Mouse (Mus musculus) heart, embryonic 11.5 days (tissue): ENCODE measurements around the gene Faap24. TPM values are rescaled to one million over a fixed set of nuclear protein-coding genes. Genes with fewer than 3 reads are reported as not detected.

Experiments
- ATAC-seq: fragments of 200-750 bp; cut with Nextera tagmentation; replicated peaks from 2 replicates; pipeline ENCODE4 v1.8.0; 2017; ENCODE audit warnings: moderate library complexity; ENCODE audit not compliant: insufficient number of reproducible peaks, low FRiP score, low TSS enrichment
- H3K27ac ChIP-seq: fragments of 300-500 bp; sonication (generic); 2 replicates; pipeline ENCODE4 v1.5.1; 2014; ENCODE audit warnings: mild to moderate bottlenecking, low read depth, low read length
- H3K27me3 ChIP-seq: fragments of 300-500 bp; sonication (generic); 2 replicates; pipeline ENCODE4 v1.6.1; 2014; ENCODE audit warnings: mild to moderate bottlenecking, low read length, mixed read lengths; ENCODE audit not compliant: control insufficient read depth, insufficient read depth
- H3K36me3 ChIP-seq: fragments of 300-500 bp; sonication (generic); 2 replicates; pipeline ENCODE4 v1.6.1; 2014; ENCODE audit warnings: mild to moderate bottlenecking, low read length, moderate library complexity, mixed read lengths; ENCODE audit not compliant: control insufficient read depth, insufficient read depth
- H3K4me1 ChIP-seq: fragments of 300-500 bp; sonication (generic); 2 replicates; pipeline ENCODE4 v1.6.1; 2014; ENCODE audit warnings: low read length; ENCODE audit not compliant: control insufficient read depth, insufficient read depth
- H3K4me2 ChIP-seq: fragments of 300-500 bp; sonication (generic); 2 replicates; pipeline ENCODE4 v1.6.1; 2014; ENCODE audit warnings: mild to moderate bottlenecking, moderate library complexity
- H3K4me3 ChIP-seq: fragments of 300-500 bp; sonication (generic); 2 replicates; pipeline ENCODE4 v1.5.1; 2014; ENCODE audit warnings: low read depth, low read length
- H3K9ac ChIP-seq: fragments of 300-500 bp; sonication (generic); 2 replicates; pipeline ENCODE4 v1.6.1; 2014; ENCODE audit warnings: mild to moderate bottlenecking, low read depth, low read length, moderate library complexity
- H3K9me3 ChIP-seq: fragments of 300-500 bp; sonication (generic); replicated peaks from 2 replicates; pipeline ENCODE4 v1.6.1; 2016; ENCODE audit warnings: low read length; ENCODE audit not compliant: control insufficient read depth
- WGBS: fragments of 180-500 bp; shearing (Covaris S2); extraction: QIAGEN DNeasy Blood & Tissue Kit; methylation state at CpG from one replicate; pipeline ENCODE4 v1.1.7; 2014; ENCODE audit not compliant: insufficient replicate concordance; 5-methylcytosine and 5-hydroxymethylcytosine counted together
- polyA plus RNA-seq: library from polyadenylated mRNA; unstranded; fragments of >200 nt; fragmentation: Nextera tagmentation; extraction: Ambion mirVana; gene quantifications from 2 replicates; pipeline ENCODE4 v1.2.1, GENCODE M21; 2014

Faap24 gene
- polyA plus RNA-seq, 1 experiment from 2014 or later, result 16.2 TPM

- WGBS, result 52% methylated on average over 4 of the region's 4 CpGs
- Histone ChIP-seq H3K4me3 (no peak overlapping the region), H3K27ac (no peak overlapping the region), H3K36me3 (no peaks in the 10 kb centered on the region), H3K9me3 (no peaks in the 10 kb centered on the region), H3K27me3 (no peaks in the 10 kb centered on the region), H3K4me2 (no peak overlapping the region), H3K4me1 (0 out of 2 replicates have a peak, but pooled peaks cover under 1% of the 10 kb centered on the region), H3K9ac (no peak overlapping the region)
- no peak for ATAC-seq
Measured at GRCm38 (mm10) chr7:35342498-35342897, 54.1 kb downstream of the Faap24 start.

Other genes with a start within 250 kb of the Faap24 start
- 0.68 and 0.89 TPM in 2 replicates for gene Slc7a10, start 210.5 kb downstream of the Faap24 start, polyA plus RNA-seq
- gene Lrp3, start 181.3 kb downstream of the Faap24 start, polyA plus RNA-seq, result 2.1 and 2.2 TPM in 2 replicates
- gene Gpatch1, start 78.4 kb downstream of the Faap24 start, polyA plus RNA-seq, result 10.4 and 14.5 TPM in 2 replicates
- gene Rhpn2, start 62.7 kb downstream of the Faap24 start, polyA plus RNA-seq, result 8.3 and 8.5 TPM in 2 replicates
- gene Cep89, start 199 bp upstream of the Faap24 start, polyA plus RNA-seq, result 32.2 and 33.3 TPM in 2 replicates
- gene Slc7a9, start 52.0 kb upstream of the Faap24 start, polyA plus RNA-seq, result 0.66 and 1.7 TPM in 2 replicates
- gene Tdrd12, start 140.9 kb upstream of the Faap24 start, polyA plus RNA-seq, result 0.42 and 0.67 TPM in 2 replicates
- 90.4 and 99.8 TPM in 2 replicates for gene Nudt19, start 159.5 kb upstream of the Faap24 start, polyA plus RNA-seq
- gene Rgs9bp, start 188.7 kb upstream of the Faap24 start, polyA plus RNA-seq, result 1.0 and 1.7 TPM in 2 replicates
- gene Ankrd27, start 189.4 kb upstream of the Faap24 start, polyA plus RNA-seq, result 15.5 and 18.8 TPM in 2 replicates